Mouse (Mus musculus) embryonic fibroblast, embryonic 13.5 days (primary cell): ENCODE data around the gene Cacna2d1.

Experiments
- CTCF ChIP-seq: IDR thresholded peaks from 2 replicates; pipeline ENCODE4 v1.5.1; 2011; ENCODE audit warnings: mild to moderate bottlenecking, control low read depth, low read length, moderate library complexity, borderline replicate concordance; ENCODE audit not compliant: insufficient read depth
- POLR2A ChIP-seq: IDR thresholded peaks from 2 replicates; pipeline ENCODE4 v1.6.1; 2011; ENCODE audit warnings: low read depth, mild to moderate bottlenecking, control low read depth, low read length, moderate library complexity

- TF ChIP-seq POLR2A: no peak
- no peak for TF ChIP-seq CTCF
Measured at GRCm38 (mm10) chr5:15928506-15928905, 6.0 kb upstream of the Cacna2d1 start.
